Mouse (Mus musculus) skeletal muscle tissue, postnatal 0 days (tissue): Measurements from ENCODE around the gene Rrad. TPM values are rescaled to one million over a fixed set of nuclear protein-coding genes. Genes with fewer than 3 reads are reported as not detected.

ENCODE experiments used
- polyA plus RNA-seq: library from polyadenylated mRNA; unstranded; fragments of >200 nt; fragmentation: Nextera tagmentation; extraction: Ambion mirVana; gene quantifications from 2 replicates; pipeline ENCODE4 v1.2.1, GENCODE M21; 2015

Gene Rrad
- polyA plus RNA-seq, result 91.8 and 103 TPM in 2 replicates

DNA sequence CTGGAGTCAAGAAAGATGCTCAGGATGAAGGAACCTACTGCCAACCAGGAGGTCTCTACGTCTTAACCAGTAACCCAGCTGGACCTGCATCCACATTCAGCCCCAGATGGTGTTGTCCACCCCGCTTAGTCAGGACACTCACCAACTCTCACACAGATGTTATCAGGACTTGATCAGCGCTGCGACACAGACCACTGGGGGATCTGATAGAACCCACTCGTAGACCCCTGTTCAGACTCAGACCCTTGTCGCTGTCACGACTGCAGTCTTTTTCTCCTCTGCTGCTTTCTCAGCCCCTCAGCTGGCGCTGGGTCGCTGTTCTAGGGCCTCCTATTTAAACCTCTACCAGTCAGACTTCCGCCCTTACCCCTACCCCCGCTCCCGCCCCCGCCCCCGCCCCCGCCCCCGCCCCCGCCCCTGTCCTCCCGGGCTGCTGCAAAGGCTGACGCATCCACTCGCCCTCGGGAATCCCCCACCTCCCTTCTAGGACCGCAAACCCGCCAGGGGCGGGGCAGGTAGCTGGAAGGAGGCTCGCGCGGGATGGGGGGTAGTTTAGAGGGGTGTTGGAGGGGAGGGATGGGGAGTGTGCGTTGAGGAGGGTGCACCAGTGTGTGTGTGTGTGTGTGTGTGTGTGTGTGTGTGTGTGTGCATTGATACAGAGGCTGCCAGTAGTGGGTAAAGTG, at the start of gene Rrad:
Gene Rrad, minus strand, starts transcription at position 347 of the 683 bp plus-strand sequence.

DNA sequence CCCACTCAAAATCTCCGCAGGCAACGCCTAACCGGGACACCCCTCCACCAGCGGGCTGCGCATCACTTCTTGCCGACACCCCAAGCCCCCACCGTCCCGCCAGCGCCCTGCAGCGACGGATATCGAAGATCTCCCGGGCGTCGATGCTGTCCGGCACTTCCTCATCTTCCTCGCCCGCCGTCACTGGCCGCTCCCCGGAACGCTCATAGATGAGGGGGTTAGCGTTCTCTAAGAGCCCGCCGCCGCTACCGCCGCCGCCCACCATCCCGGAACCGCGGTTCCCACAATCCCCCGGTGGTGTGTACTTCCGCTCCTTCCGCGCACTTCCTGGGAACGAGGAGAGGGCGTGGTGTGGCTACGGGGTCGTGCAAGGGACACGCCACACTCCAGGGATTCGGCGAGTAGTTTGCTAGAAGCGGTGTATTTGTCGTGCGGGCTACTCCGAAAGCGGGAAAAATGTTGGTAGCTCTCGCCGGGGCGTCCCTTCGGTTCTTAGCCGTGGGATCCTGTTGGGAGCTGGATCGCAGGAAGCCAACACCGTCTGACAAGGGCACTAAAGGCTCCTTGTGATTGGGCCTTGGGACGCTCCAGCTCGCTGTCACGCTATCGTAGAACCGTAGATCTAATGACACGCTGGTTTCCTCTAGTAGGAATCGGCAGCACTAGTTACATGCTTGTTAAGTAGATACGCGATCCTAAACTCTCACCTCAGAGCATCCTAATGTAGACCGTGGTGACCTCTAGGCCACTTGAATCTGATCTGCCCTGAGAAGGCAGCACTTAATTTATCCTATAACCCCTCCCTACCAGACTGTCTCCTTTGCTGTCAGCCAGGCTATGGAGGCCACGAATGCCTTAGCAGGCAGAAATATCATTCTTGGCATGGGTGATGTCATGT, 10.5 kb upstream of the Rrad start, which contains the start of gene Ciao2b:
Gene Ciao2b, minus strand, starts transcription at position 540 of the 898 bp plus-strand sequence.

DNA sequence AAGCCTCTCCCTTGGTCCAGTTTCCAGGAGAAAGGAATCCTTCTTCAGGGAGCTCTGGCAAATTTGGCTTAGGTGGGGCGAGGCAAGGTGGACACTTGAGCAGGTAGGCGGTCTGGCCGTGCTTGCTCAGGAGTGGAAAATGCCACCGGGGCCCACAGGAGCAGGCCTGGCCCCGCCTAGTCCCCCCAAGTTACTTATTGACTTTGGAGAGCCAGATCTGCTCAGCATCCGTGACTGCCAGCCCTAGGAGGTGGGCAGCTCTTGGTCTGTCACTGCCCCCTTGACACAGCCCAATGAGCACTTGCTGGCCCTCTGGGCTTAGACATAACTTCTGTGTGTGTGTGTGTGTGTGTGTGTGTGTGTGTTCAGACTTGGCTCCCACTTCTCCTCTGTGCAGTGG, 7.0 kb downstream of the Rrad start, which contains the start of gene Cdh16:
Gene Cdh16, minus strand, starts transcription at position 236 of the 400 bp plus-strand sequence.

DNA sequence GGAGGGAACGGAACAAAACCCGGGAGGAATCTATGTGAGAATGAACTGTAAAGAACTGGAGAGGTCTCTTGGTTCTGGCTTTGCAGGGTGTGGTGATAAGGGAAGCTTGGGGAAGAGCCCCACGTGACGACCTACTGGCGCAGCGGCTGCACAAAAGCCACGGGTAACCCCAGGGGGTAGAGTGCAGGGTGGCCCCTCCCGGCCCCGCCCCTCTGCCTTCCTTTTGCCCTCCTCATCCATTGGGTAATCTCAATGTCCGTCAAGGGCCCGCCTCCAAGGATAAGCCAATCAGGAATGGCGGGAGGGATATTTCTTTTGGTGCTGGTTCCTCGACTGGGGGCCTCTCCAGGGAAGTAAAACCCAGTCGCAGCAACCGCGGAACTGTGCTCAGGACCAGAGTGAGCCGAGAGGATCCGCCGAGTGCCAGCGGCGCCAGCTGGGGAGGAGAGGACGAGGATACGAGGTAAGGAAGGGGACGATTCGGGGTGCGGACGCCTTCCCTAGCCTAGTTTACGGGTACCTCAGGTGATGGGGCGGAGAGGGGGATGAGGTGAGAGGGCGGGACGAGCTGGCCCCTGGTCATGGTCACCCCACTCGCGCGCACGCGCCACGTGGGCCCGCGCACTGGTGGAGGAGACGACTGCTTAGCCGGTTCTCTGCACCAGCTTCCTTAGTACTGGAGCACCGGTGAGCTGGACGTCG, 39.8 kb downstream of the Rrad start, which contains the start of gene Pdp2:
Gene Pdp2, plus strand, starts transcription at position 319 of the 702 bp plus-strand sequence.

Other genes with a start within 250 kb of the Rrad start
- gene Cmtm4, start 235.5 kb downstream of the Rrad start, polyA plus RNA-seq, result 0.90 and 1.1 TPM in 2 replicates
- gene Dync1li2, start 188.3 kb downstream of the Rrad start, polyA plus RNA-seq, result 42.8 and 43.2 TPM in 2 replicates
- 0.38 and 0.42 TPM in 2 replicates for gene Terb1, start 121.4 kb downstream of the Rrad start, polyA plus RNA-seq
- 60.7 and 62.2 TPM in 2 replicates for gene Nae1, start 96.7 kb downstream of the Rrad start, polyA plus RNA-seq
- 1.1 and 1.4 TPM in 2 replicates for gene Car7, start 96.6 kb downstream of the Rrad start, polyA plus RNA-seq
- 5.3 and 5.4 TPM in 2 replicates for gene Pdp2, start 39.9 kb downstream of the Rrad start, polyA plus RNA-seq
- gene Cdh16, start 6.9 kb downstream of the Rrad start, polyA plus RNA-seq, result 8.1 and 8.4 TPM in 2 replicates
- gene Ciao2b, start 10.6 kb upstream of the Rrad start, polyA plus RNA-seq, result 119 and 126 TPM in 2 replicates
- gene Ces2a, start 102.7 kb upstream of the Rrad start, polyA plus RNA-seq, result 0.08 TPM in 1 of 2 replicates, not detected in the other
- 0.17 TPM in 1 of 2 replicates, not detected in the other for gene Ces2b, start 200.2 kb upstream of the Rrad start, polyA plus RNA-seq
- 0.23 TPM in 1 of 2 replicates, not detected in the other for gene Ces2c, start 215.7 kb upstream of the Rrad start, polyA plus RNA-seq